Mouse (Mus musculus): ENCODE measurements around the gene Dusp5.
A peak's percentile ranks its signal among the peaks of the same experiment; 100 is the strongest.
"Not testable (repeated sequence)": the region's sequence is repeated elsewhere in the genome, so short reads cannot be mapped to it uniquely, and the experiment has no call there.

Gene Dusp5

DNA sequence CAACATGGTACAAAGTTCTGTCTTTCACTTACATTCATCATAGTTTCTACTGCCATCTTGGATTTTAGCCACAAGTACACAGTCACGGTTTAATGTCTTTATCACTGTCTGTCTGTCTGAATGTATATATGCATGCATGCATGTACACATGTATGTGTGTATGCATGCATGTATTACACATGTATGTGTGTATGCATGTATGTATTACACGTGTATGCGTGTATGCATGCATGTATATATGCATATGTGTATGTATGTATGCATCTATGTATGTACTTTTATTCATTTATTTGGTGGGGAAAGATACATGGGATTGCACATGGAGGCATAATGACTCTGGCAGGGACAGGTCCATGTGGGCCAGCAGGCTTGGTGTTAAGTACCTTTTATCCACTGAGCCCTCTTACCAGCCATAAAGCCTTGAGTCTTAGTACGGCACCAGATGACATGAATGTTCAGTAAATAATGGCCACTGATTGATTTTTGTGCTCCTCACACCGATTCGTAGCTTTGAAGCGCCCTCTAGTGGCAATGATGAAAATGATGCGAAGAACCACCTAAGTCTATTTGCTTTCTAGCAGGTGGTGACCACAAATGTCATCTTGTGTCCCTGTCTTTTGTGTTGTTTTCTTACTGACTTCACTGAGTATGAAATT, 49.8 kb downstream of the Dusp5 start:
- peak; percentile 74 for DNase-seq

DNA sequence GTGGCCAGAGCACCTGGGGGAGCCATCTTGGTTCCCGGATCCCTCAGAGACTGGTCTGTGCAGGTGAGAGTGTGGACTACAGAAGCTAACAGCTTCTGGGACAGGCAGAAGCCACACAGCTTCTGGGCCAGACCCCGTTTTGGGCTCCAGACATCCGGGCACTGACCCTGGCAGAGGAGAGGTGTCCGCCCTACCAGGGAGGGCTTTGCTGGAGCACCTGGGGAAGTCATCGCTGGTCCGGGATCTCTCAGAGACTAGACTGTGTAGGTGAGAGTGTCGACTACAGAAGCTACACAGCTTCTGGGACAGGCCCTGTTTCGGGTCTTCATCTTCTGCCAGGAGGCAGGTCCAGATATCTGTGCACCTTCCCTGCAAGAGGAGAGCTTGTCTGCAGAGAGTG, 51.4 kb downstream of the Dusp5 start:
- DNase-seq, result not testable (repeated sequence)

DNA sequence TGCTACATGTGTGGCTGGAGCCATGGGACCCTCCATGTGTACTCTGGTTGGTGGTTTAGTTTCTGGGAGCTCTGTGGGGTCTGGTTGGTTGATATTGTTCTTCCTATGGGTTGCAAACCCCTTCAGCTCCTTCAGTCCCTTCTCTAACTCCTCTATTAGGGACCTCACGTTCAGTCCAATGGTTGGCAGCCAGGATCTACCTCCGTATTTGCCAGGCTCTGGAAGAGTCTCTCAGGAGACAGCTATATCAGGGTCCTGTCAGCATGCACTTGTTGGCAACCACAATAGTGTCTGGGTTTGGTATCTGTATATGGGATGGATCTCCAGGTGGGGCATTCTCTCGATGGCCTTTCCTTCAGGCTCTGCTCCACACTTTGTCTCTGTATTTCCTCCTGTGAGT, 58.8 kb downstream of the Dusp5 start:
- not testable (repeated sequence) for DNase-seq

DNA sequence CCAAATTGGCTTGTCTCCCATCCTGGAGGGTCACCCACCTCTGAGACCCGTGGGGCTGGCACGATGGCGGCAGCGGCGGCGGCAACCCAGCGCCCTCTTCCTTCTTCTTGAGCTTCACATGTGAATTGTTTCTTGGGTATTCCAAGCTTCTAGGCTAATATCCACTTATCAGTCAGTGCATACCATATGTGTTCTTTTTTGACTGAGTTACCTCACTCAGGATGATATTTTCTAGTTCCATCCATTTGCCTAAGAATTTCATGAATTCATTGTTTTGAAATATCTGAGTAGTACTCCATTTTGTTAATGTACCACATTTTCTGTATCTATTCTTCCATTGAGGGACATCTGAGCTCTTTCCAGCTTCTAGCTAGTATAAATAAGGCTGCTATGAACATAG, 60.1 kb downstream of the Dusp5 start, which contains the start of gene Nutf2-ps1:
Nutf2-ps1 (minus strand) TSS at position 101 of the 400 bp plus-strand sequence.
- DNase-seq, result not testable (repeated sequence)

All from thymus, postnatal 25 days (tissue).